Mouse (Mus musculus) liver, embryonic 13.5 days (tissue): ENCODE measurements around the gene Tomm7. TPM values are rescaled to one million over a fixed set of nuclear protein-coding genes. Genes with fewer than 3 reads are reported as not detected.
"Not testable (repeated sequence)": the region's sequence is repeated elsewhere in the genome, so short reads cannot be mapped to it uniquely, and the experiment has no call there.

ENCODE experiments used
- ATAC-seq: fragments of 200-750 bp; cut with Nextera tagmentation; 2 replicates; pipeline ENCODE4 v1.8.0; 2017; ENCODE audit warnings: low read depth, mild to moderate bottlenecking, moderate number of reproducible peaks, moderate library complexity
- DNase-seq: peaks from one replicate; pipeline ENCODE4 v3.0.0; 2022
- H3K27ac ChIP-seq: fragments of 300-500 bp; sonication (generic); 2 replicates; pipeline ENCODE4 v1.5.1; 2015; ENCODE audit warnings: moderate library complexity, mild to moderate bottlenecking, inconsistent platforms
- H3K27me3 ChIP-seq: fragments of 300-500 bp; sonication (generic); 2 replicates; pipeline ENCODE4 v1.6.1; 2015; ENCODE audit warnings: mild to moderate bottlenecking, inconsistent platforms
- H3K36me3 ChIP-seq: fragments of 300-500 bp; sonication (generic); 2 replicates; pipeline ENCODE4 v1.6.1; 2015; ENCODE audit warnings: mild to moderate bottlenecking, inconsistent platforms
- H3K4me1 ChIP-seq: fragments of 300-500 bp; sonication (generic); replicated peaks from 2 replicates; pipeline ENCODE4 v1.6.1; 2015; ENCODE audit warnings: inconsistent platforms
- H3K4me2 ChIP-seq: fragments of 300-500 bp; sonication (generic); 2 replicates; pipeline ENCODE4 v1.6.1; 2015; ENCODE audit warnings: inconsistent platforms, mild to moderate bottlenecking, moderate library complexity
- H3K4me3 ChIP-seq: fragments of 300-500 bp; sonication (generic); replicated peaks from 2 replicates; pipeline ENCODE4 v1.5.1; 2015; ENCODE audit warnings: mild to moderate bottlenecking, inconsistent platforms
- H3K9ac ChIP-seq: fragments of 300-500 bp; sonication (generic); 2 replicates; pipeline ENCODE4 v1.6.1; 2015; ENCODE audit warnings: mild to moderate bottlenecking, inconsistent platforms
- H3K9me3 ChIP-seq: fragments of 300-500 bp; sonication (generic); replicated peaks from 2 replicates; pipeline ENCODE4 v1.6.1; 2016; ENCODE audit warnings: inconsistent platforms
- WGBS: fragments of 180-500 bp; shearing (Covaris S2); methylation state at CpG from one replicate; pipeline ENCODE4 v1.1.7; 2015; ENCODE audit not compliant: insufficient replicate concordance; 5-methylcytosine and 5-hydroxymethylcytosine counted together
- polyA plus RNA-seq: library from polyadenylated mRNA; unstranded; fragments of >200 nt; fragmentation: Nextera tagmentation; extraction: Ambion mirVana; gene quantifications from 2 replicates; pipeline ENCODE4 v1.2.1, GENCODE M21; 2015

Tomm7 gene
- polyA plus RNA-seq, 1 experiment from 2014 or later: 93.8 TPM

GRCm38 (mm10) chr5:23851160-23851555, 7.2 kb upstream of the Tomm7 start:
- Histone ChIP-seq H3K4me3 (peak overlapping the region; percentile 84), H3K4me1 (peaks cover 24% of the 10 kb centered on the region), H3K36me3 (peaks cover 47% of the 10 kb centered on the region), H3K4me2 (peak overlapping the region; percentile 91), H3K9ac (peak overlapping the region; percentile 92), H3K27ac (peak overlapping the region; percentile 80)
- DNase-seq, H3K9me3 ChIP-seq, ATAC-seq, H3K27me3 ChIP-seq: not testable (repeated sequence)
- WGBS: 7% methylated on average over 4 of the region's 4 CpGs

DNA sequence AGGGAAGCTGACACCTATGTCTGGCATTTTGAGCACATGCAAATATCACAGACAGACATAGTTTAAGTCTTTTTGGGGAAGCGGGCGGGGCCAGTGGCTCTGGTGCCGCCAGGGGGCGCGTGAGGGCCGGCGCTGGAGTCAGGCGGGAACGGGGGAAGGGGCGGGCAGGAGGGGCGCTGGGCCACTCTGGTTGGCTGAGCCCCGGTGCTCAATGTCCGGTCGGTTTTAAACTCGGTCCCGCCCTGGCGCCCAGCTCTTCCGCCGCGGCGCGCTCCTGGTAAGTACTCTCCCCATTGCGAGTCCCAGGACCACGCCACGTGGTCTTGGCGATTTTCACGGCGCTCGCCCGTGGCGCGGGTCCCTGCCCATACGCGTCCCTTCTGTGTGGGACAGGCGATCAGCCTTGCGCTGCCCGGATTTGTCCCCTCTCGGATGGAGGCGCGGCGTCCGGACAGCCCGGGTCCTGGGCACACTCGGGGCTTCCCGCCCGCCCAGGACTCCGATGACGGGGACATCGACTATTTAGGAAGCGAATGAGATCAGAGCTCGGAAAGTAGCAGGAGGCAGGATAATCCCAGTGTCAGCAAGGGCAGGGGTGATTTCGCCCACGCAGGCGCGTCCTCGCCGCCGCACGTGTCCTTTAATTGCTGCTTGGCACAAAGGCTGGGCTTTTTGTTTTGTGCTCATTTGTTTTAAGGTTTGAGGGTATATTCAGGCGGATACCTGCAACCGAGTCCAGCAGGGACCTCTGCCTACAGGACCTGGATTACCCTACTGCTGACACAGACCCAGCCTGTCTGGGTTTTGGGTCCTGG, 6.6 kb upstream of the Tomm7 start:
- Histone ChIP-seq H3K4me3 (peak overlapping the region; percentile 84), H3K4me2 (peak overlapping the region; percentile 91), H3K27ac (peak overlapping the region; percentile 80), H3K36me3 (peaks cover 40% of the 10 kb centered on the region), H3K9me3 (no peaks in the 10 kb centered on the region), H3K27me3 (no peaks in the 10 kb centered on the region), H3K9ac (peak overlapping the region; percentile 92), H3K4me1 (peaks cover 24% of the 10 kb centered on the region)
- peak; percentile 93 for ATAC-seq
- under 1% methylated on average over 61 of the region's 61 CpGs for WGBS
- DNase-seq: peak; percentile 73

GRCm38 (mm10) chr5:23845141-23845540, 1.2 kb upstream of the Tomm7 start:
- Histone ChIP-seq H3K36me3 (peaks cover 2% of the 10 kb centered on the region; the same call in 1 of the 2 replicates), H3K9ac (no peak overlapping the region), H3K27ac (no peak overlapping the region), H3K4me3 (no peak overlapping the region), H3K4me2 (peak overlapping the region; percentile 84; the same call in 1 of the 2 replicates), H3K4me1 (peaks cover 23% of the 10 kb centered on the region), H3K27me3 (no peaks in the 10 kb centered on the region), H3K9me3 (no peaks in the 10 kb centered on the region)
- ATAC-seq (no peak), DNase-seq (no peak)
- WGBS: 79% methylated on average over 3 of the region's 3 CpGs

GRCm38 (mm10) chr5:23844531-23844841, 525 bp upstream of the Tomm7 start:
- Histone ChIP-seq H3K4me1 (peaks cover 18% of the 10 kb centered on the region), H3K9me3 (no peaks in the 10 kb centered on the region), H3K9ac (peak overlapping the region; percentile 87), H3K4me3 (peak overlapping the region; percentile 82), H3K4me2 (peak overlapping the region; percentile 84), H3K27me3 (no peaks in the 10 kb centered on the region), H3K36me3 (peaks cover 6% of the 10 kb centered on the region; the same call in 1 of the 2 replicates), H3K27ac (peak overlapping the region; percentile 75)
- ATAC-seq (0 out of 2 replicates have a peak, but pooled peaks have one; percentile 2), DNase-seq (no peak)
- WGBS: 20% methylated on average over 7 of the region's 7 CpGs

- Histone ChIP-seq H3K4me2 (no peak overlapping the region), H3K36me3 (peaks cover 13% of the 10 kb centered on the region), H3K9ac (no peak overlapping the region), H3K27ac (no peak overlapping the region), H3K27me3 (peaks cover 8% of the 10 kb centered on the region; the same call in 1 of the 2 replicates), H3K4me1 (peaks cover 11% of the 10 kb centered on the region), H3K4me3 (no peak overlapping the region), H3K9me3 (no peaks in the 10 kb centered on the region)
- DNase-seq (no peak), ATAC-seq (no peak)
- 81% methylated on average over 7 of the region's 7 CpGs for WGBS
Measured at GRCm38 (mm10) chr5:23838158-23838557, 5.8 kb downstream of the Tomm7 start.

DNA sequence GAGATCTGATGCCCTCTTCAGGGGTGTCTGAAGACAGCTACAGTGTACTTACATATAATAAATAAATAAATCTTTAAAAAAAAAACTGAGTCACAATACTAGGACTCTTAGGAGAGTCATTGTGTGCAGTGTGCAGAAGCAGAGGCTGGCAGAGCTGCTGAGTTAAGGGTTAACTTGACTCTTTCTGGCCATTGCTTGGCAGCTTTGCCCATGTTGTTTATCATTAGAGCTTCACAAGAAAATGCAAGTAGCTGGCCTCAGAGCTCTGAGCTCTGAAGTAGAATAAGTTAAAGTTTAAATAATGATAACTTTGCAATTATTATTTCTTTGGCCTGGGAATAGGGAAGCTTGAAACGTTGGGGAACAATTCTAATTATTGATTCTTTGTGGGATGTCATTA, 8.3 kb downstream of the Tomm7 start:
- not testable (repeated sequence) for H3K4me2 ChIP-seq, H3K4me1 ChIP-seq, DNase-seq, H3K9me3 ChIP-seq, ATAC-seq, H3K27ac ChIP-seq, H3K9ac ChIP-seq, H3K4me3 ChIP-seq
- Histone ChIP-seq H3K27me3 (peaks cover 31% of the 10 kb centered on the region), H3K36me3 (peaks cover 13% of the 10 kb centered on the region)
- WGBS: 69% methylated on average over 1 of the region's 1 CpGs

DNA sequence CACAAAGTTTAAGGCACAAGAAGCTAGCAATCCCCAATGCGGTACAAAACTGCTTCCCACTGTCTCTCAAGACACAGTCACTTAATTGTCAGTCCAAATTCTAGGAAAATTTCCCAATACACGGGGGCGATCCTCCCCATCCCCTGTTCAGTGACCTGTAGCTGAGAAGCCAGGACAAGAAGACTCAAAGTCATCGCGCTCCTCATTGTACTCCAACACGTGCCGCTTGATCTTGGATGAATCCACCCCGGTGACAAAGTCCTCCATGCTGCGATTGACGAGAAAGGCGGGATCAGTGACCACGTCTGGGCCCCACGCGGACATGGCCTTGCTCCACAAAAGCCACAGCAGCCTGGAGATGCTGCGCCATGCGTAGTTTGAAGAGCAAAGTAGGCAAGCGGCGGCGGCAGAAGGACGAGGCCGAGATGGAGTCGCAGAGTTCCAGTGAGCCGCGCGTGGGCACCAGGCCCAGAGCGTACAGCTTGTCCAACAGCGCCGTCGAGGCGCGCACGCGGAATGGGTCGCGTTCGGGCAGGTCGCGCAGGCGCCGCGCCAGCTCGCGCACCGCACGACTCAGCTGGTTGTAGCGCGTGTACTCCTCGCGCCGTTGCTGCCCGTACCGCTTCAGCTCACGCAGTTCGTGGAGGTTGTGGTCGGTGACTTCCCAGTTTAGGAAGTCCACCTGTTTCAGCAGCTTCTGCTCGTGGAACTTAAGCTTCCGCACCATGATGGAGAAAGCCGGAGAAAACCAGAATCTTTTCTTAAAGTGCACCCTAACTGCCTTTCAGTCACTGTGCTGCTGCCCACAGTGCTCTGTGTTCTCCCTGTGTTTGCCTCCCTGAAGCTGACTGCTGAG, 12.8 kb downstream of the Tomm7 start:
- peaks cover 3% of the 10 kb centered on the region; the same call in 1 of the 2 replicates for H3K4me1 ChIP-seq
- no peak for DNase-seq
- H3K9me3 ChIP-seq: no peaks in the 10 kb centered on the region
- H3K27ac ChIP-seq: no peak overlapping the region
- peak overlapping the region; percentile 8; the same call in 1 of the 2 replicates for H3K4me2 ChIP-seq
- no peaks in the 10 kb centered on the region for H3K36me3 ChIP-seq
- H3K4me3 ChIP-seq: no peak overlapping the region
- H3K27me3 ChIP-seq: peaks cover 50% of the 10 kb centered on the region
- WGBS: 28% methylated on average over 58 of the region's 58 CpGs
- ATAC-seq: no peak
- no peak overlapping the region for H3K9ac ChIP-seq

- 24% methylated on average over 11 of the region's 11 CpGs for WGBS
- H3K4me2 ChIP-seq: no peak overlapping the region
- H3K9me3 ChIP-seq: no peaks in the 10 kb centered on the region
- no peak overlapping the region for H3K27ac ChIP-seq
- ATAC-seq (no peak), DNase-seq (peak; percentile 24)
- peaks cover 27% of the 10 kb centered on the region for H3K27me3 ChIP-seq
- H3K4me3 ChIP-seq: no peak overlapping the region
- H3K9ac ChIP-seq: no peak overlapping the region
- peaks cover 3% of the 10 kb centered on the region; the same call in 1 of the 2 replicates for H3K4me1 ChIP-seq
- no peaks in the 10 kb centered on the region for H3K36me3 ChIP-seq
Measured at GRCm38 (mm10) chr5:23826321-23827004, 17.5 kb downstream of the Tomm7 start.

- Histone ChIP-seq H3K9ac (no peak overlapping the region), H3K4me1 (no peaks in the 10 kb centered on the region), H3K36me3 (peaks cover 12% of the 10 kb centered on the region), H3K27me3 (peaks cover 6% of the 10 kb centered on the region), H3K9me3 (no peaks in the 10 kb centered on the region), H3K27ac (no peak overlapping the region), H3K4me2 (no peak overlapping the region), H3K4me3 (no peak overlapping the region)
- ATAC-seq (no peak), DNase-seq (no peak)
- 72% methylated on average over 8 of the region's 8 CpGs for WGBS
Measured at GRCm38 (mm10) chr5:23824171-23824733, 19.7 kb downstream of the Tomm7 start.

DNA sequence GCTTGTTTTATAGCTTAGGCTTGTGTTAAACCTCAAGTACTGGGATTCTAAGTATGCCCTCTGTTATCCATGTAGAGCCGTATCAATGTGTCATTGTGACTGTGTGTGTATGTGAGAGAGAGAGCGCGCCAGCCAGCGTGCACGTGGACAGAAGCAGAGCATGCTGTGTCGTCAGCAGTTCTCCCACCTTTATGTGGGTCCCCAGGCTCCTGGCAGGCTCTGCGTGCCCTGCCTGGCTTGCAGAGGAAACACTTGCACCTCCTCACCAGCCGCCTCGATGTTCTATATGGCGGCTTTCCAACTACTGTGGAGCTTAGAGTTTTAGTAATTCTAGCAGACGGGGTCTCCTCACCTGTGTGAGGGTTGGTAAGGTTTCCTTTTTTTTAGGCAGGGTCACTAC, 21.7 kb downstream of the Tomm7 start:
- H3K9ac ChIP-seq: no peak overlapping the region
- 0 out of 2 replicates have a peak, but pooled peaks have one; percentile 7 for ATAC-seq
- H3K9me3 ChIP-seq: no peaks in the 10 kb centered on the region
- no peak overlapping the region for H3K4me3 ChIP-seq
- H3K27ac ChIP-seq: no peak overlapping the region
- DNase-seq: no peak
- no peaks in the 10 kb centered on the region for H3K4me1 ChIP-seq
- H3K36me3 ChIP-seq: peaks cover 27% of the 10 kb centered on the region
- H3K27me3 ChIP-seq: no peaks in the 10 kb centered on the region
- H3K4me2 ChIP-seq: no peak overlapping the region
- WGBS: 72% methylated on average over 11 of the region's 11 CpGs
